Mouse (Mus musculus) forebrain, embryonic 14.5 days (tissue): ENCODE results near the gene Atp8b5. TPM values are rescaled to one million over a fixed set of nuclear protein-coding genes. Genes with fewer than 3 reads are reported as not detected.

Experiments used
- ATAC-seq: fragments of 200-750 bp; cut with Nextera tagmentation; 2 replicates; pipeline ENCODE4 v1.8.0; 2017; ENCODE audit warnings: mild to moderate bottlenecking, moderate library complexity
- DNase-seq: peaks from one replicate; pipeline ENCODE4 v3.0.0-alpha.2; 2015; ENCODE audit warnings: low spot score
- H3K27ac ChIP-seq: fragments of 300-500 bp; sonication (generic); 2 replicates; pipeline ENCODE4 v1.5.1; 2014; ENCODE audit warnings: low read depth, mild to moderate bottlenecking, control low read depth, low read length, moderate library complexity
- H3K27me3 ChIP-seq: fragments of 300-500 bp; sonication (generic); replicated peaks from 2 replicates; pipeline ENCODE4 v1.6.1; 2014; ENCODE audit warnings: low read length, control low read depth, mixed read lengths; ENCODE audit not compliant: control insufficient read depth, insufficient read depth
- H3K36me3 ChIP-seq: fragments of 300-500 bp; sonication (generic); 2 replicates; pipeline ENCODE4 v1.6.1; 2014; ENCODE audit warnings: low read length, control low read depth; ENCODE audit not compliant: control insufficient read depth, insufficient read depth
- H3K4me1 ChIP-seq: fragments of 300-500 bp; sonication (generic); 2 replicates; pipeline ENCODE4 v1.6.1; 2014; ENCODE audit warnings: antibody characterized with exemption, low read length, control low read depth; ENCODE audit not compliant: control insufficient read depth, insufficient read depth
- H3K4me2 ChIP-seq: fragments of 300-500 bp; sonication (generic); 2 replicates; pipeline ENCODE4 v1.6.1; 2014; ENCODE audit warnings: mild to moderate bottlenecking, control low read depth, low read length
- H3K4me3 ChIP-seq: fragments of 300-500 bp; sonication (generic); 2 replicates; pipeline ENCODE4 v1.5.1; 2014; ENCODE audit warnings: low read depth, low read length, control low read depth
- H3K9ac ChIP-seq: fragments of 300-500 bp; sonication (generic); 2 replicates; pipeline ENCODE4 v1.6.1; 2014; ENCODE audit warnings: mild to moderate bottlenecking, low read length, control low read depth, moderate library complexity
- H3K9me3 ChIP-seq: fragments of 300-500 bp; sonication (generic); replicated peaks from 2 replicates; pipeline ENCODE4 v1.6.1; 2016; ENCODE audit warnings: low read length, control low read depth, mixed read lengths; ENCODE audit not compliant: control insufficient read depth
- WGBS: fragments of 180-500 bp; shearing (Covaris S2); extraction: QIAGEN DNeasy Blood & Tissue Kit; methylation state at CpG from one replicate; pipeline ENCODE4 v1.1.7; 2014; 5-methylcytosine and 5-hydroxymethylcytosine counted together
- polyA plus RNA-seq: library from polyadenylated mRNA; unstranded; fragments of >200 nt; fragmentation: Nextera tagmentation; extraction: Ambion mirVana; gene quantifications from 2 replicates; pipeline ENCODE4 v1.2.1, GENCODE M21; 2014

The Atp8b5 gene
- polyA plus RNA-seq, 1 experiment from 2014 or later: 0.79 TPM

GRCm38 (mm10) chr4:43382155-43383020 is 115.4 kb downstream of the Atp8b5 start:
- Histone ChIP-seq H3K9ac (peak overlapping the region; percentile 80), H3K9me3 (no peaks in the 10 kb centered on the region), H3K4me2 (peak overlapping the region; percentile 93), H3K27ac (peak overlapping the region; percentile 27; the same call in 1 of the 2 replicates), H3K36me3 (no peaks in the 10 kb centered on the region), H3K4me1 (peaks cover 8% of the 10 kb centered on the region), H3K27me3 (no peaks in the 10 kb centered on the region), H3K4me3 (peak overlapping the region; percentile 64)
- ATAC-seq (peak; percentile 82), DNase-seq (no peak)
- WGBS: 6% methylated on average over 26 of the region's 33 CpGs

- Histone ChIP-seq H3K4me1 (peaks cover 8% of the 10 kb centered on the region), H3K4me3 (peak overlapping the region; percentile 64), H3K9ac (no peak overlapping the region), H3K36me3 (no peaks in the 10 kb centered on the region), H3K9me3 (no peaks in the 10 kb centered on the region), H3K27ac (no peak overlapping the region), H3K27me3 (no peaks in the 10 kb centered on the region), H3K4me2 (peak overlapping the region; percentile 93)
- 76% methylated on average over 11 of the region's 11 CpGs for WGBS
- DNase-seq (no peak), ATAC-seq (no peak)
Measured at GRCm38 (mm10) chr4:43383246-43384082, 116.5 kb downstream of the Atp8b5 start.

GRCm38 (mm10) chr4:43384083-43384460 is 117.1 kb downstream of the Atp8b5 start:
- H3K27me3 ChIP-seq: no peaks in the 10 kb centered on the region
- H3K36me3 ChIP-seq: no peaks in the 10 kb centered on the region
- WGBS: 87% methylated on average over 5 of the region's 5 CpGs
- no peak overlapping the region for H3K27ac ChIP-seq
- H3K4me1 ChIP-seq: peaks cover 8% of the 10 kb centered on the region
- no peak overlapping the region for H3K9ac ChIP-seq
- no peak for DNase-seq
- no peaks in the 10 kb centered on the region for H3K9me3 ChIP-seq
- no peak for ATAC-seq
- no peak overlapping the region for H3K4me3 ChIP-seq
- H3K4me2 ChIP-seq: no peak overlapping the region

- Histone ChIP-seq H3K27ac (no peak overlapping the region), H3K36me3 (no peaks in the 10 kb centered on the region), H3K4me2 (no peak overlapping the region), H3K9me3 (no peaks in the 10 kb centered on the region), H3K27me3 (no peaks in the 10 kb centered on the region), H3K4me3 (no peak overlapping the region), H3K4me1 (peaks cover 8% of the 10 kb centered on the region), H3K9ac (no peak overlapping the region)
- ATAC-seq (no peak), DNase-seq (no peak)
- 83% methylated on average over 3 of the region's 3 CpGs for WGBS
Measured at GRCm38 (mm10) chr4:43384541-43384940, 117.6 kb downstream of the Atp8b5 start.

GRCm38 (mm10) chr4:43386932-43387331 is 120.0 kb downstream of the Atp8b5 start:
- H3K4me2 ChIP-seq: no peak overlapping the region
- ATAC-seq: no peak
- no peaks in the 10 kb centered on the region for H3K9me3 ChIP-seq
- H3K9ac ChIP-seq: no peak overlapping the region
- no peak overlapping the region for H3K4me3 ChIP-seq
- no peak for DNase-seq
- no peaks in the 10 kb centered on the region for H3K4me1 ChIP-seq
- H3K27me3 ChIP-seq: no peaks in the 10 kb centered on the region
- no peaks in the 10 kb centered on the region for H3K36me3 ChIP-seq
- H3K27ac ChIP-seq: no peak overlapping the region

- H3K4me1 ChIP-seq: no peaks in the 10 kb centered on the region
- no peak overlapping the region for H3K9ac ChIP-seq
- H3K27me3 ChIP-seq: no peaks in the 10 kb centered on the region
- no peak for DNase-seq
- no peak overlapping the region for H3K27ac ChIP-seq
- no peak overlapping the region for H3K4me3 ChIP-seq
- no peaks in the 10 kb centered on the region for H3K9me3 ChIP-seq
- no peaks in the 10 kb centered on the region for H3K36me3 ChIP-seq
- H3K4me2 ChIP-seq: no peak overlapping the region
- WGBS: 76% methylated on average over 2 of the region's 2 CpGs
- no peak for ATAC-seq
Measured at GRCm38 (mm10) chr4:43389390-43389789, 122.4 kb downstream of the Atp8b5 start.

- H3K27me3 ChIP-seq: no peaks in the 10 kb centered on the region
- no peak overlapping the region for H3K27ac ChIP-seq
- no peaks in the 10 kb centered on the region for H3K36me3 ChIP-seq
- H3K4me3 ChIP-seq: no peak overlapping the region
- H3K4me2 ChIP-seq: no peak overlapping the region
- no peak overlapping the region for H3K9ac ChIP-seq
- no peaks in the 10 kb centered on the region for H3K9me3 ChIP-seq
- no peaks in the 10 kb centered on the region for H3K4me1 ChIP-seq
- ATAC-seq (no peak), DNase-seq (no peak)
- WGBS: 68% methylated on average over 9 of the region's 9 CpGs
Measured at GRCm38 (mm10) chr4:43389845-43390440, 123.0 kb downstream of the Atp8b5 start.

GRCm38 (mm10) chr4:43391521-43392050 is 124.6 kb downstream of the Atp8b5 start:
- no peak overlapping the region for H3K9ac ChIP-seq
- H3K4me3 ChIP-seq: no peak overlapping the region
- no peaks in the 10 kb centered on the region for H3K9me3 ChIP-seq
- H3K4me2 ChIP-seq: no peak overlapping the region
- ATAC-seq: no peak
- no peak for DNase-seq
- no peaks in the 10 kb centered on the region for H3K36me3 ChIP-seq
- H3K27me3 ChIP-seq: no peaks in the 10 kb centered on the region
- no peak overlapping the region for H3K27ac ChIP-seq
- H3K4me1 ChIP-seq: no peaks in the 10 kb centered on the region
- 86% methylated on average over 3 of the region's 3 CpGs for WGBS
